Mouse (Mus musculus) cerebellum, adult 9-11 months (tissue): ENCODE data around the gene Rbms3.
A peak's percentile ranks its signal among the peaks of the same experiment; 100 is the strongest.

Experiments
- DNase-seq: peaks from one replicate; pipeline ENCODE4 v3.0.0; 2022

The Rbms3 gene

DNA sequence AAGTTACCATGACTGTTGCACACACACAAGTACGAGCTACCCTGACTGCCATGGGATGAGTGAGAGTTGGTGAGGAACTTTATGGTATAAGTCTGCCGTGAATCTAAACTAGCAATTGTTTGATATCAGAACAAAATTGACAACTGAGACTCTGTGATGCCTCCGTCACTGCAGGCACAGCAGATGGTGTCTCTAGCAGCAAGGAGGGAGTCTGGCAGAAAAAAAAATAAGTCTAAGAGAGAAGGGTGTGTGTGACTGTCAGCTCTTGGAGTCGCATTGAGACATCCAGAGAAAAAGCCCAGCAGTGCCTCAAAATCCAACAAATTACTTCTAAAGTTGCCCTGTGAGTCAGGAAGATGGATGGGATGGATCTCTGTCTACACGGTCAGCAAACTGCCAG, 257.7 kb downstream of the Rbms3 start:
- no peak for DNase-seq

DNA sequence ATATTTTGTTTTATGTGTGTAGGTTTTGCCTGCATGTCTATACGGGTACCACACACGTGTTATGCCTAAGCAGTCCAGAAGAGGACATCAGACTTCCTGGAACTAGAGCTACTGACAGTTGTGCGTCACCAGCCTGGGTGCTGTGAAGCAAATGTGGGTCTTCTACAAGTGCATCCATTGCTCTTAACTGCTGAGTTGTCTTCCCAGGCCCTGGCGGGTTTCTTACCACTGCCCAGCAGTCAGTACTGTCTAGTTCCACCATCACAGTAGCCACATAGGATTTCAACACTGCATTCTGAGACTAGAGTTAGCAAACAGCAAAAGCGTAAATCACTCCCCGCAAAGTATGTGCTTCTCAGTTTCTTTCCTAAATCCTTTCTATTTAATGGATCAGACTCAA, 259.6 kb downstream of the Rbms3 start:
- no peak for DNase-seq

DNA sequence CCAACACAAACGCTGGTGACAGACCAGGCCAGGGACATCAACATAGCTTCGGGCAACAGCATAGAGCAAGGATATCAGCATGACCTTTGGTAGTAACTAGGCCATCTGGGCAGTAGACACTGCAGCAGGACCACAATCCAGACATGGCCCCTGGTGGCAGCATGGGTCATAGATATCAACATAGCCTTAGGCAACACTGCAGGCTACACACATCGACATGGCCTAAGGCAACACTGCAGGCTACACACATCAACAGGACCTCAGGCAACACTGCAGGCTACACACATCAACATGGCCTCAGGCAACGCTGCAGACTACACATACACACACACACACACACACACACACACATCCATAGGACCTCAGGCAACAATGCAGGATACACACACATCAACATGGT, 261.7 kb downstream of the Rbms3 start:
- no peak for DNase-seq

DNA sequence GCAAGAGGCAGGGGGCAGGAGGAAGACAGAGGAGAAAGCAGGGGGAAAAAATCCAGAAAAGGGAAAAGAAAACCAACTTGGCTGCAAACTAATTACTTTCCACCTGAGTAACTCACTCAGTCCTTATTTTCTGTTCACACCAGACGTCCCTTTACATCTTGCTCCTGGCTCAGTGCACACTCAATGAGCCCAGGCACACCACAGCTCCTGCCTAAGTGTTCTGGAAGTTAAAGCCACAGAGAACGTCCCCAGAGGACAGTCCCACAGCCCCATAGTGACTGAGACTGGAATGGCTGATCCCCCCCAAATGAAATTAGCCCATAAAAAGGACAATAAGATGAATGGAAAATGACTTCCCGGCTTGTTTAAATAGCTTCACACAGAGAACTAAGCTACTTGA, 265.1 kb downstream of the Rbms3 start:
- DNase-seq: no peak

DNA sequence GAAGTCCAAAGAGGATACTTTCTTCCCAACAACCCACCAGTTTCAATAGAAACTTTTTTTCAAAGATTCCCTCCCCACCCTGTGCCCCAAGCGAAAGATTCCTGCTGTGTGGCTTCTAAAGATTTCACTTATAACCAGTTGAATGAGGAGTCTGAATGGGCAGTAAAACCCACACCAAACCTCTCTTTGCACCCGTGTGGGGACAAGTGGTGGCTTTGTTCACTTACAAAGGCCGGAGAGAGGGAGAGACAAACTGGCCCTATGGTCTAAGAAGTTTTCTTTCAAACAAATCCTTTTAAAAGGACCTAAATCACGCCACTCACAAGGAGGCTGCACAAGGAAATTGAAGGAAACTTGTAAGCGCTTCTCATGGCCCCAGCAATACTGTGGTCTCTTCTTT, 268.3 kb downstream of the Rbms3 start:
- no peak for DNase-seq

DNA sequence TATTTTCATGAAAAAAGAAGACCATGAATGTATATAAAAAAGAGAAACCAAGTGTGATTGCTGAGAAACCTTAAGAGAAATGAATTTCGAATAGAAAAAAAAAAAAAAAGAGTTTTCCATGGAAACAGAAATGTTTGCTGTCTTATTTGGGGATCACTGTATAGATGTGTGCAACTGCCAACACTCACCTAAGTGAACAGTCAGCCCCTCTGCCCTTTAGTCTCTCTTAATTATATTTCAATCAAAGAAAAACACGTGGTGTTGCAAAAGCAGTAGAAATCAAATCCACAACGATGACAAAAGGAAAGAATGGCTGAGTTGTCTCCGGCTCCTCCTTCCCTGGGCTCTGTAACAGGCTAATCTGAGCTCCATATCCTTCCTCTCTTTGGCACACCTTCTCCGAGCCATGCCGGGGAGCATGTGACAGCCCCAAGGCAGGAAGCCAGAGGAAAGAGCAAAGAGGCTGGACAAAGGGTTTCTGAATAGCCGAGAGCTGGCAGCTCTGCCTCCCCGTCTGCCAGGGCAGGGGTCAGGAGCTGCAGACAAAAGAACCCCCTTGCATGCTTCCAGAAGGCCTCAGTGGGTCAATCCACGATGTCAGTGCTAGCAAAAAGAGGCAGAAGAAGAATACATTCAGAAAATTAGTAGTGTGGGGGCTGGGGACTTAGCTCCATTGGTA, 272.8 kb downstream of the Rbms3 start:
- peak; percentile 50 for DNase-seq

DNA sequence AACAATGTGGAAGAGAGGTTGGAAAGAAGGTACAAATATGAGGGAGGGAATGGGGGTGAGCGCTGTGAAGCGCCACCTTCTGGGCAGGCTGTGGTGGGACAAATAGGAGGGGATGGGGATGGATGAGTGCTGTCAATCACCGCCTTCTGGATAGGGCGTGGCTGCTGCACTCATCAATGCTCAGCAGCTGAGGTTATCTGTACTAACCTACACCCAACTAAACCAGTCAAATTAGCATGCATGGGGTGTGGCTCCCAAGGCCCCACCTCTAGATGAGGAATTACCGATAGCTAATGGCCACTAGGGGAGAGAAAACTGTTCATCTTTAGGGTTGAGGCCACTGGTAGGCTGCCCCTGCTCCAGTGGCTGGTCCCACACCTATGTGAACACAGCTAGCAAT, 274.2 kb downstream of the Rbms3 start:
- DNase-seq: no peak

DNA sequence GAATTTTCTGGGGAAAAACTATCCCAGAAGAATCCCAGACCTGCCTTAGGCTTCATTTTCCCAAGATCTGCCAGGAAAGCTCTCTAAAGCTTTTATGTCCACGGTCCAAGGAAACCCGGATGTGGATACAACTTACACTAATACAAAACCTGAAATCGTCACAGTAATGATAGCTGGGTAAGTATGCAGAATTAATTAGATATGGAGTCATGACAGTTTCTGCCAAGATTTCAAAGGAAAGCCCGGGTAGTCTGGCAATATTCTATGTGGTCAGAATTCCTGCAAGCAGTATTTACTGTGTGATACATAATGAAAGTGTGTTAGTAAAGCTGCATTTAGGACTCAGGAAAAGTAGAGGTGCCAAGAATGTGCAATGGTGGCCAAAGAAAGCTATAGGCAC, 287.4 kb downstream of the Rbms3 start:
- DNase-seq: no peak

DNA sequence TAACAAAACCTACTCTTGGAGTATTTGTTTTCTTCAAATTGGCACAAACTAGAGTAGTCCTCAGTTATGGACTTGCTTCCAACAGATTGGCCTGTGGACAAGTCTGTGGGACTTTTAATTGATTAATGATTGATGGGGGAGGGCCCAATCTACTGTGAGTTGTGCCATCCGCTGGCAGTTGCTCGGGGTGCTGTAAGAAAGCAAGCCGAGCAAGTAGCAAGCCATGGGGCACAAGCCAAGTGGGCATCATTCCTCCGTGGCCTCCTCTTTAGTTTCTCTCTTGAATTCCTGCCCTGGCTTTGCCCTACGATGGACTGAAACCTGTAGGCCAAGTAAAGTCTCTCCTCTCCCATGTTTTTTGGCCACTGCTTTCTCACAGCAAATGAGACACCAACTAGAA, 299.0 kb downstream of the Rbms3 start:
- peak; percentile 2 for DNase-seq

DNA sequence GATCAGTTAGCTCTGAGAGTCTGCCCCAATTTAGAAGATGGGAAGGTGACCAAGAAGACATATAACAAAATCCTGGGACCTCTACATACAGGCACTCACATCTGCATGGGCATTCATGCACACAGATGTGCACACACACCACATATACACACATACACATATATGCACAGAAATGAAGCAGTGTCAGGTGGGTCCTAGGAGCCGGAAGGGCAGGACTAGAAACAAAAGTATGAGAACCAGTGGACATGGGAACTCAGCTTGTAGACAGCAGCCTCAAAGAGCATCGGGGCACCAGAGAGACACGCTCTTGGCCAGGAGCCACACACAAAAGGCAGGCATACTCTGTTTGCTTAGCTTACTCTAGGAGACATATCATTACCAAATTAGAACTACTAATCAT, 310.4 kb downstream of the Rbms3 start:
- DNase-seq: no peak

DNA sequence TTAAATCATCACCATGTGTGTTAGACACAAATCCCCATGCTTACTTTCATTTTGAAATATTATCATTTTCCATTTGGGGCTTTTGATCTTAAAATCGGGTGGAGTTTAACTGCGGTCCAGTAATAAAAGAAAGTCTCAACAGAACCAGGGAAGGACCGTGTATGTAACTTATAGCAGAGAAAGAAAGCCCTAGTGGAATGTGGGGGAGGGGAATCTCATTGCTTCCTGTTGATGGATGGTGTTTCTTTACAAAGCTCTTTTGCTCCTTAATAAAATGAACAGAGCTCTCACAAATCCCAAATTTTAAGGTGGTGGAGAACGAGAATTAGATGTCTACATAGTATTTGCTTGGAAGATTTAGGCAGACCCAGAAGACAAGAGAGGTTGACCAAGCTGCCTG, 311.3 kb downstream of the Rbms3 start:
- DNase-seq: no peak

DNA sequence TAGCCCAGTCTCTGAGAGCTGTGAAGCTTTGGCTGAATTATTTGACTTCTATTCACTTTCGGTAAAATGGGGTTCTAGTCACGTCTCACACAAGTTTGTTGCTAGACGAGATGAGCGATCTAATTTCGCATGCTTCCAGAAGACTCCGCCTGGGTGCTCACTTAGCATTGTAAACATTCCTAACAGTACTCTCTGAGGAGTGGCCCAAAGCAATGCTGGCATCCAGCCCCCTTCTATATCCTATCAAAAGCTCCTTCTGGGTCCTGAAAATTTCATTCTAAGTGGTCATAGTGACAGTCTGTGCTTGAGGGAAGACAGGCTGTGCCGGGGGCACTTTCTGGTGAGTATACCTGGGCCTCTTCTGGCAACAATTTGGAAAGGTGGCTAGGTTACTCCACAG, 312.5 kb downstream of the Rbms3 start:
- no peak for DNase-seq

DNA sequence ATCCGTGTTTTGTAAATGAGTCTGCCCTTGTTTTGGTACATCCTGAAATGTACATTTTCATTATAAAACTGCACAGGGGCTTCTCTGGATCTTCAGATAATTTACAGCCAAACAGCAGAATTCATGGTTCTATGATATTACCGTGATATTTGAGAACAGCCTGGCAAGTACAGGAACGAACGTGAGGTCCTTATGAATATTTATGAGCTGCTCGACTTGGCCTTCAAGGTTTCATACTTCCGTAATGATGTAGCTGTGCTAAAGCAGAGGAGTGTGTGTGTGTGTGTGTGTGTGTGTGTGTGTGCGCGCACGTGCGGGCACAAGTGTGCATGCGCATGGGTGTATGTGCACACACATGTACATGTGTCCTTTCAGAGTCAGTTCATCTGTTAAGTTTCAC, 316.1 kb downstream of the Rbms3 start:
- DNase-seq: no peak

DNA sequence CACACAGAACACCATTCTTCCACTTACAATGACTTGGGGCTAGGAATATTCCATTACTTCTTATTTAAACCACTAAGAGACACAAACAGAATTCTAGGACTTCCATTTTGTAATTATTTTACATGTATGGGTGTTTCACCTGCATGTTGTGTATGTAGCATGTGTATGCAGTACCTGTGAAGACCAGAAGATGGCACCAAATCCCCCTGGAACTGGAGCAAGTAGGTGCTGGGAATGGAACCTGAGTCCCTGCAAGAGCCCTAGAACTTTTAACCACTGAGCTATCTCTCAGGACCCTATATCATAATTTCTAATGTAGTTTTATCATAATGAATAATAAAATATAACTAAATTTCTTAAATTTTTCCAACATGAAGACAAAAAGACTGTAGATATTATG, 319.9 kb downstream of the Rbms3 start:
- no peak for DNase-seq

DNA sequence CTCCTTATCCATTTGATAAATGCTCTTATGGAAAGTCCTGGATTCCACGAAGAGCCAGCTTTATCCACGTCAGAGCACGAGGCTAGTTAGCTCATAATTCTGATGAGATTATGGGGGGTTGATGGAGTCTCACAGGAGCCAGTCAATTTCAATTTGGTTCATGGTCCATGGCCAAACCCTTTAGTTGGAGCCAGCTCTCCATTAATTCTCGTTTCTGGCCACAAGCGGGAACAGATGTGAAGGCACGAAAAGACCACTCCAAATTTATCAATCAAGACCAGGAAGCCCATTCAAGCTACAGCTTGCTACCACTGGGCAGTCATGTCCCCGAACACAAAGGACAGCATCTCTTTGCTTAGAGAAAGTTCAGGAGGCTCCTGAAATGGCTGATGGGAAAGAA, 330.7 kb downstream of the Rbms3 start:
- DNase-seq: no peak

DNA sequence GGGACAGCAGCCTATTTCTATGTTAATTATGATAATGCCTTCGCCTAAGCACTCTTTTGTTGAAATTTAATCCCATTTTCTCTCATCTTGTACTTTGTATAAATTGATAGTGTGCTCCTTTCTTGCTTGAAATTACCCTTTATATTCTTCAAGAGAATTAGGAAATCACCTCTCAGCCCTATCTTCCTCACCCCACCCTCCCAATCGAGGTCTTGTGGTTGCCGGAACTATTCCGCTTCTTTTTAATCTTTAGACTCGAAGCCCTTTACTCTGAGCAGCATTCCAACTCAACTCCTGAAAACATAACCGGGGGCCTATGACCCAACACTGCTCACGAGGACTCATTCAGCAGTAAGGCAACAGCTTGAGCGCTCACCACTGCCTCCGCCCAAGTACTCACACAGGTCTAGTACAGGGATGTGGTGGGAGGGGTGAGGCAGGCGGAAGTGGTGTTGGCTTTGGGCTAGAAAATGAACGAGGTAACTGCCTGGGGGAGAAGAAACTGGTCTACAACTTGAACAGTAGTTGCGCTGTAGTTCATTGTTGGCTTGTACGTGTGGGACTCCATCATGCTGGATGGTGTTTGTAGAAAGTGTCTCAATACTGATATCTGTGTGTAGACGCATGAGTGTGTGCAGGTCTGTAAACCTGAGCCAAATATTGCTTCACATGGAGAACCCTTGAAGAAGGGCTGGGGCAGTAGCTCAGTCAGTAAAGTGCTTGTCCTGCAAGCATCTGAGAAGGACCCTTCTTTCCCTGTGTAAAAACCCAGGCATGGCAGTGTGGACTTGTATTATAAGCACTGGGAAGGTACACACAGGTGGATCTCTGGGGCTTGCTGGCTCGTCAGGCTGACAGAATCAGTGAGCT, 331.8 kb downstream of the Rbms3 start:
- no peak for DNase-seq

DNA sequence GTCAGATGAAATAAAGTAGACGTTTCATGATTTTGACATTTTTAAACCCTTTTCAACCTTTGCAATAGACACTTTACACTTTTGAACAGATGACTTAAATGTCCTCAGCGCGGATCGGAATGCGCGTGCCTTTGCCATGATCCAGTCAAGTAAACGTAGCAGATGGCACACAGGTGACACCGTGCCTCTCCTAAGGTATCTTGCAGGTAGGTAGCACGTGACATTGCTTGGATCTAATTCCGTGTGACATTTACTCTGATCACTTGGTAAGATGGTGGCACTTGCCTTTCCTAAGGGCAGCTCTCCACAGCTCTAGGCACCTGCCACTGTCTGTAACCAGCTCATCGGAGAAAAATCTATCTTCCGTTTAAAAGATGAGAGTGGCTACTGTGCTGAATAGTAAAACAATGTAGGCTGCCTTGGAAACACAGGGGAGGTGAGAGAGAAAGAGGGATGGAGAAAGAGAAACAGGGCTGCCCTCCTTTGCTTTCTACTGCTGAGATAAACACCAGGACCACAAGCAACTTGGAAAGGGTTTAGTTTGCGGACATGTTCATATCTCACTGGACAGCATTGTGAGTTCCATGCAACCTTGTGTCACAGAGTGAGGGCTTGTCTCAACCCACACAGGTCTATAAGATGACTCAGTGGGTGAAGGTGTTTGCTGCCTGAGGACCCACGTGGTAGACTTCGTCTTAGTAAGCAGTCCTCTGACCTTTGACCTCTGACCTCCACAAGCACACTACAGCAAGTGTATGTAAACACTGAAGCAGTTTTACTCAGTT, 338.5 kb downstream of the Rbms3 start:
- no peak for DNase-seq

DNA sequence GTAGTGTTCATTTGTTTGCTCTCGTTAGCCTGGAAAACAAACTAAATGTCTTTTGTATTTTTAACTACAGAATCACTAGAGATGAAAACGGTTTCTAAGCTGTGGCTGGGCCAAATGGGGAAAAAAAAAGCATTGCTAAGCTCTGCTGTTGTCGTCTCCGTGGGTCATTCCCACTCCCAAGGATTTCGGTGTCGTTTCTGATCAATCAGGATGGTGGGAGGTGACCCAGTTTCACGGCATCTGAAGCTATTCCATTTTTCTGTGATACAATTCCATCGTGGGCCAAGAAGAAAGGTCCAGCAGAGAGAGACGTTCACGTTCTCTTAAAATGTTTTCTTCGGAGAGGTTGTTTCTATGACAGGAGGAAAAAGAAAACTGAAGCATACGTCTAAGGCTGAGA, 354.9 kb downstream of the Rbms3 start:
- DNase-seq: no peak

DNA sequence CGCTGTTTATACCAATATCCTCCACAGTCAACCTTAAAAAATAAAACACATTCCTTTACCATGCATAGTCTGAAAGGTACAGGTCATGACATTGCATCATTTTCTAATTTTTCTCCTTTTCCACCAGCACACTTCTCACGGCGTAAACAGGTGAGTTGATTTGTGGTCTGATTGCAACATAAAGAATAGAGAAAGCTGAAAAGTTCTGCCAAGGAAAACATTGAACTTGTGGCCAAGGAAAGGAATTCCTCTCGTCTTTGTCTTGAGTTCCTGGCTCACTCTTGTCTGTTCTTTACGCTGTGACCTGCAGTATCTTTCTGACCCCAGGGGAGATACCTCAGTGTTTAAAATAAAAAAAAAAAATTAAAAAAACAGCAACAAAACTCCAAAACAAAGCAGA, 370.1 kb downstream of the Rbms3 start:
- no peak for DNase-seq

DNA sequence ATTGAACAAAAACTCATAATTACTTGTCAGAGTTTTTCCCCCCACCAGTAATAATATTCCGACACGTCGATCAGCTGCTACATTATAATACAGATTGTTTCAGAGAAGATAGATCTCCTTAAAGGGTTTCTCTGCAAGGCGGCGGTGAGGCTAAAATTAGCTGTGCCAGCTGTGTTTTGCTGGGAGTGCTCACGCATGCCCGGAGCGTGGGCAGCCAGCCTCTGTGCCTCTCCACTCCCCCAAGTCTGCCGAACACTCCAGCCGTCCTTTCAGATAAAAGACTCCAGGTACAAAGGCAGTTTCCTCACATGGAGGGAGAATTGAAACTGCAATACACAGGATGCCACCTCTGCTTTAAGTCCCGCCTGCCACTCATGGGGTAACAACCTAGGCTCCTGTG, 376.4 kb downstream of the Rbms3 start:
- DNase-seq: no peak

DNA sequence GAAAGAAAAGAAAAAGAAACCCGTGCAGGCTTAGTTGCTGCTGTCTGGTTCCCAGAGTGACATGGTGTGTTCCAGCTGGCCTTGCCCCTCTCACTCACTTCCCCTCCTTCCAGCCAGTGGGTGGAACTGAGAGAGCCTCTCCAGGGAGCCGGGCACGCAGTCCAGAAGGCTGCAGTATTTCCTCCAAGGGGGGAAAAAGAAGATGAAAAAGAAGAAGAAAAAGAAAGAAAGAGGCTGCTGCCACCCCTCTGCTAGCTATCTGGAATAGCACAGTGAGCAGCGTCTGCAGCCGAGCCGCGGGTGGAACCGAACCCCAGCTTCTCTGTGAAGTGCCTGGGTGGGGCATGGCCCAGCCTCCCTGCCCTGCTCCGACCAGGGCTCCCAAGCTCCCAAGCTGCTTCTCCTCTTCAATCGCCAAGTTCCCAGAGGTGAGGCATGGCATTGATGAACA, 377.3 kb downstream of the Rbms3 start:
- DNase-seq: no peak

DNA sequence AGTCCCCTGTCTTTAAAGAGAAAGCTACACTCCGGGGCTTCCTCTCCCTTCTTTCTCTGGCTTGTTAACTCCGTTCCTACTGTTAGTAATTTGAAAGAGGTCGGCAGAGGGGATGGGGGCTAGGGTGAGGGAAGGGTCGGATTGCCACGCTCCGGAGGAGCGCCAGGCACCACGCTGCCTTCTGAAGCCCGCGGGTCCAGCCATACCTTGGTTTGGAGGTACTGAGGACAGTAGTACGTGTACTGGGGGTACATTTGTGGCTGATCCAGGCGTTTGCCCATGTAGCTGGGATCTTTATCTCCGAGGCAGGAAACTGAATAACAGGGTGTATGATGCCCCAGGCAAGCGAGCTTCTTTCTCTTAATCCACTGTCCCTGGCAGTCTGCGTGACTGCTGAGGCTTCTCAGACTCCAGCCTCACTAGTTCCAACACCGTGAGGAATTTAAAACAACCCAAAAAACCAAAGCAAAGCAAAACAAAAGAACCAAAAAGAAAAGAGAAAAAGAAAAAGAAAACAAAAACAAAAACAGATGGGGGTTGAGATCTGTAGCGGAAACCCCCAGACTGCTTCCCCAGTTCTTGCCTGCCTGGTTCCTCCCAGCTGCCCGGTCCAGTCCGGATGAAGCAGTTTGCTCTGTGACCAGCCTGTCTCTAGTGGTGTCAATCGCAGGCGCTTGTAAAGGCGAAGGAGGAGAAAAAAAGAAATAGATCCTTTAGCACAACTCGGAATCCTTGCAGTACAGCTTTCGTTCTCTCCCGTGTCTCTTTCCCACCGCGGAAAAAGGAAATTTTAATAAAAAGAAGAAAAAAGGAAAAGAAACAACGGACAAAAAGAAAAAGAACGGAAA, 378.0 kb downstream of the Rbms3 start:
- no peak for DNase-seq

DNA sequence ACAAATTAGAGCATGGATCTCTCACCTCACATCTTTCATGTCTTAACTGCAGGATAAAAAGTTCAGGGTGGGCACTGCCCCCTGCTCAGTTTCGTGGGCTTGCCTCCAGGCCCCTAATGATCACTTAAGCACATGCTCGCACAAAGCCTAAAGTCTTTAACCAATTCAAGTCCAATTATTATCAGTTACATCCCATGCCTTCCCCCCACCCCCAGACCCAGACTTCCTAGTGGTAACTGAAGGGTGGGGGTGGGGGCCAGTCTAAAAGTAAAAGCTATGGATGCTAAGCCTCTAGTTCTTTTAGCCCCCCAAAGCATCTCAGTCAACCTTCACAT, 378.9 kb downstream of the Rbms3 start:
- no peak for DNase-seq
